Mouse (Mus musculus) liver, postnatal 0 days (tissue): Measurements from ENCODE around the gene Trank1.

Source experiments
- CTCF ChIP-seq: sonication (generic); IDR thresholded peaks from 2 replicates; pipeline ENCODE4 v1.5.1; 2016; ENCODE audit warnings: antibody characterized with exemption, low read depth
- EP300 ChIP-seq: IDR thresholded peaks from 2 replicates; pipeline ENCODE4 v1.6.1; 2016; ENCODE audit warnings: antibody characterized with exemption, low read depth, mild to moderate bottlenecking

DNA sequence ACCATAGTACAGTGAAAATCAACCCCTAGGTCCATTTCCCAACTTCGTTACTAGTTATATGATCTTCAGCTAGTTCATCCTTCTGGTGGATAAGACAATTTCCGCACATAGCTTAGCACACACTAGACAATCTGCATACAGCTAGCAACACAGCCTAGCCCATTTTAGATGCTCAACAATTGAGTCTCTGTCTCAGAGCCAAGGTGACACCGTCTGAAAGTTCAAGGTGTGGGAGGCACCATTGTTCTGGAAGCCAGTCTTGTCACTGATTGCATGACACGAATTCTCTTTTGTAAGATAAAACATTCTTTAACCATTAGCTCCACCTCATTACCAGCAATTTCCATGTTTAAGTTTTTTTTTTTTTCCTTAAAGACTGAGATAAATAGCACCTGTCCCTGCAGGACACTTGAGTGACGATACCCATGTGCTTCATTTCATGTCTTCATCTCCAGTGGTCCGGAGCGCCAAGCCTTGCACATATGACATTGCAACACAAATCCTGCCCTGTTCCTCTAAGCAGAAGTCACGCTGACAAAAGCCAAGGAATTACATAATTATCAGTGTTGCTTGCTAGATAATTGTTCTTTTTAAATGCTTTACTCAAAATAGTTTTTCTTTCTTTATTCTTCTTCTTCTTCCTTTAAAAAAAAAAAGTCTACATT, 117.3 kb downstream of the Trank1 start:
- TF ChIP-seq EP300 = no peak
- no peak for TF ChIP-seq CTCF
